Mouse (Mus musculus) retina, postnatal 1 day (tissue): ENCODE data around the gene Ulk1.

Experiments used
- DNase-seq: peaks from one replicate; pipeline ENCODE4 v3.0.0-alpha.2; 2012

Gene Ulk1

DNA sequence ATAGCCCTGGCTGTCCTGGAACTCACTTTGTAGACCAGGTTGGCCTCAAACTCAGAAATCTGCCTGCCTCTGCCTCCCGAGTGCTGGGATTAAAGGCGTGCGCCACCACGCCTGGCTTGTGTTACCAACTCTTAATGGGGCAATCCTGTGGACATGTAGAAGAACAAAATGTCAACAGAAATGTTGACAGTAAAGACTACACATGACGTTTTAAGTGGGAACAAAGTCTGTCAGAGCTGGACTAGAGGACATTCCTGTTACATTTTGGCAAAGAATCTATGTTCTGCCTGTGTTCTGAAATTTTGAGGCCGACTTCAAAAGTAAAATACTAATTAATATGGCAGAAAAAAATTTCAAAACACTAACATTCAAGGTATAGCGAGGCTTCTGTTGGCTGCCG lies 46.0 kb downstream of the Ulk1 start:
- DNase-seq, result no peak

DNA sequence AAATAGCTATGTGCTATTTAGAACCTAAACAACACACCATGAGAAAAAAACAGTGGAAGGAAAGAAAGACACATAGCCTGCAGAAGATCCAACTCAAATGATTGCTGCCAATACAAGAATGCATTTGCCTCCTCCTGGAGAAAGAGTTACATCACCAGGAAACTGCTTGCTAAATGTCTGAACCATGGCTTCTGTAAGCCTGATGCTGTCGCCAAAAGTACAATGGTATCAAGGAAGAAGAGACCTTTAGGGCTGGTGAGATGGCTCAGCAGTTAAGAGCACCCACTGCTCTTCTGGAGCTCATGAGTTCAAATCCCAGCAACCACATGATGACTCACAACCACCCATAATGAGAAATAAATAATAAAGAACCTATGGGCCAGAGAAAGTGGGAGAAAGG lies 64.9 kb downstream of the Ulk1 start:
- DNase-seq, result no peak

DNA sequence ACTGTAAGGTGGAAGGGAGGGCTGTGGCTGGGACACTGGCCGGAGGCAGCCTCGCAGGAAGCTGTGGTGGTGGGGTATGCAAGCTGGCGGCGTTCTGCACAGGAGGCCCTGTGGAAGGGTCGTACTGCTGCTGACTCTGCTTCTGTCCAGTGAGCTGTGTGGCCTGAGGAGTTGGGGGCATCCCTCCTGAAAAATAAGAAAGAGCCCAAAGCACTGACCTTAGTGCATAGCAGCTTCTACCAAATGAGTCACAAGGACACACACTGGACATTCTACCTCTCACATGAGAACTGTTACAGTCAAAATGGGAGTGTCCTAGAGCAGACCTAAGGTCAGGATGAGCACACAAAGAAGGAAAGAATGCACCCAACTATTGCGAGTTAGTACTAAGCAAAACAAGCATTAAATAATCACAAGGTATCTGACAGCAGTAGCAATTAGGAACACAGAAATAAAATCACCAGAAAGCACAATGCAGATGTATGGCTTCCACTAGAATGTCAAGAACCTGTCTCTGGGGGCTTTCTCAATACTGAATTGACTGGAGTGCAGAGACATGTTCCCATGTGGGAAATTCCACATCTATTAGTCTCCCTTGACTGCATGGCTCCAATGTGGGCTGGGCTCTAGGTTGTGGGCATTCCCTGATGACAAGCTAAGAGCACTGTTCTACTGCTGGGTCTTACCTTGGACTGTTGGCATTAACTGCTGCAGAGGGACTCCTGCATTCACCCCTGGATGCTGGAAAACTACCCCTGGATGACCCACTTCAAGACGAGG lies 70.2 kb downstream of the Ulk1 start:
- DNase-seq, result no peak

DNA sequence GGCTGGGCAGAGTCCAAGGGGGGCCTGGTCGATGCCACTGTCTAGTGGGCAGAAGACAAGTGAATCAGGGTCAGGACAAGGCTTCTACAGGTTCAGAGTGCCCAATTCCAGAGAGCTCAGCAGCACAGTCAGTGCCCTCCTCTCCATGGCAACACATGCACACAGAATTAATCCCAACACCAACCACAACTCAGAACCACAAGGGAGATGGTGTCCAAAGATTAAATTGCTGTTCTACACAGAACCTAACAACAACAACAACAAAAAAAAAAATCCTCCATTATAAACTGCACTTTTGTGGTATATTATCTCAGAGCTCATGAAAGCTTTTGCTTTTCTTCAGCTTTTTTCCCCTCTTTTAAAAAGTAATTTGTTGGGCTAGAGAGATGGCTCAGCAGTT lies 74.3 kb downstream of the Ulk1 start:
- DNase-seq, result no peak
